Mouse (Mus musculus) kidney, adult 2 months (tissue): ENCODE data around the gene Gm21983.

Experiments used
- CTCF ChIP-seq: fragments of 200-500 bp; conservative IDR thresholded peaks from 2 replicates; pipeline ENCODE4 v1.5.1; 2011; ENCODE audit warnings: low read depth, mild to moderate bottlenecking, control low read depth, low read length, moderate library complexity, mixed read lengths; ENCODE audit not compliant: insufficient read depth, insufficient read length
- POLR2A ChIP-seq: fragments of 200-500 bp; IDR thresholded peaks from one replicate; pipeline ENCODE4 v1.6.1; 2011; ENCODE audit warnings: low read depth, low read length, control low read depth

- no peak for TF ChIP-seq POLR2A
- no peak for TF ChIP-seq CTCF
These were observed 18.0 kb downstream of the Gm21983 start for GRCm38 (mm10) chr7:27162780-27163449.
